7 mouse cellular contexts compared by ENCODE assay signal in genomic region chr15:56553851-56554250, GRCm38 (mm10).
"Had no signal": no experiment of that assay in that cellular context is flagged by ENCODE, and none has a peak within 500 bp of the region (broad histone marks: within the 10 kb centered on the region; RNA-seq: fewer than 3 reads in every experiment).

No protein-coding gene starts in this region.

- DNase-seq: cerebellum, adult 9-10 months; cerebellum, adult 9-11 months; cerebellum, postnatal 25 days; cerebellum, postnatal 36 days; embryo, embryonic 11 days; forebrain, postnatal 0 days; gastrocnemius, postnatal 10 days had no signal
